Mouse (Mus musculus) testis, postnatal 10 days (tissue): ENCODE results near the gene Evi2.

ENCODE experiments used
- DNase-seq: peaks from one replicate; pipeline ENCODE4 v3.0.0; 2021; ENCODE audit warnings: low spot score

Gene Evi2

GRCm38 (mm10) chr11:79530333-79530761, at the start of gene Evi2, which contains the start of gene Evi2a:
Gene Evi2 (minus strand): TSS chr11:79530589.
Gene Evi2a (minus strand): TSS chr11:79530609.
- no peak for DNase-seq

- peak; percentile 84 for DNase-seq
These were observed 47.4 kb upstream of the Evi2 start for GRCm38 (mm10) chr11:79577741-79578140.

DNA sequence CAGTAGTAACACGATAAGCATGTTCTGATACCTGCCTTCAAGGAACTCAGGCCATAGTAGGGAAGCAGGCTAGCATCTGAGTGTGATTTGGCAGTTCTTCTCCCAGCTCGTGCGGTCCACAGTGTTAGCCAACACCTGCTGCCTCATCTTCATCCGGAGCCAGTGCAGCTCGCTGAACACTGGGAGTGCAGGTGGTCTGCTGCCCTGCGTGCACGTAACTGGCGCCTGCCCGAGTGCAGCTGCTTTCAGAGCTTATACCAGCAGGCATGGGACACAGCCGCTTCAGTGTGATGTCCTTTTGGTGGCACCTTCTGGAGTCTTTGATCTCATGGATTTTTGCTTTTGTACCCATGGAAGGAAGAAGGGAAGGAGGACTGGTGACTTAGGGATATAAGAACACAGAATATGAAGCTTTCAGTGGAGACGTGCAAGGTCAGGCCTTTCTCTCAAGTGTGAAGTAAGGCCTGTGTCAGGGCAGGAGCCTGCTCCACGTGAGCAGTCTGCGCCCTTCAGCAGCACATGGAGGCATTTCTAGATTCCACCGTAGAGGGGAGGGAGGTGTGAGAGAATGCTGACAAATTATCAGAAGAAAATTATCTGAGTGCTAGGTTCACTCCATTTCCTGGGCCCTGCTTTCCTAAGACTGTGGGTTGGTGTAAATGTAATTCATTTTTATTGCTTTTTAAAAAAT, 45.1 kb upstream of the Evi2 start:
- DNase-seq: no peak

GRCm38 (mm10) chr11:79573836-79574235, 43.4 kb upstream of the Evi2 start:
- DNase-seq: no peak

DNA sequence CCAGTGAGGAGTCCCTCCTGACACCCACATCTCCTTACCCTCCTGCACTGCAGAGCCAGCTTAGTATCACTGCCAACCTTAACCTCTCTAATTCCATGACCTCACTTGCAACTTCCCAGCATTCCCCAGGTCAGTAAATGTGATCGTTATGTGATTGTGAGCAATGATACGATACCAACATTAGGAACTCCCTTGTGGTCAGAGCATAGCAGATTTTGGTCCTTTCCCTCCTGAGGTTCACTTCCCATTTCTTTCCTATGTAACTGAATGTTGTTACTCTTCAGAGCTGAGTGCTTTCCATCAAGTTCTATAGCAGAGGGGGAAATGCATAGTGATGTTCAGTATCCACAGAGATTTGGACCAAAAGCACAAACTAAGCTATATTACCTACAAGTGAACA, 39.9 kb upstream of the Evi2 start:
- no peak for DNase-seq

DNA sequence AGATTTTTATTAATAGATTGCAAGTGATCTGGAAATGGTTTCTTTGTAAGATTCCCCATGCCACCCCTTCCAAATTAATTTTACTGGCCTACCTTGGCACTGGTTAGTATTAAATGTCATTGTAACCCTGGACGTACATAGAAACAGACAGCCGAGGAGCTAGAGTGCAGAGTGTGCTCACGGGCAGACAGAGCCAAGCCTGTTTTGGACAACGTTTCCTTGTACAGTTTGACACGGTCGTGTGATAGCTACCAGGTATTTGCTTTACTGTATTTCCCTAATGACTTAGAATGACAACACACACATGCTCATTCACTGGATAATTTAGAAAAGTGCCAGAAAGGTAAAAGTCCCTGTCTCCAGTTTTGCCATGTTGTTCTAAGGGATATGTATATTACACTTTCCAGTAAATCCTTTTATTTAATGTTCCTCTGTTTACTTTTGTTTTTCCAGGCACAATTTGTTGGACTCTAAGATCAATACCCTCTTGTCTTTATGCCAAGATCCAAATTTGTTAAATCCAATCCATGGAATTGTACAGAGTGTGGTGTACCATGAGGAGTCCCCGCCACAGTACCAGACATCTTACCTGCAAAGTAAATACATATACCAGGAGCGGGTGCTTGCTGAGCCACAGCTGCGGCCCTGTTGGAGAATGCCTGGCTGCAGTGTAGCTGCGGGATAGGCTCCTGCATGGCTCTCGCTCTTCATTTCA, 38.0 kb upstream of the Evi2 start:
- DNase-seq: no peak

DNA sequence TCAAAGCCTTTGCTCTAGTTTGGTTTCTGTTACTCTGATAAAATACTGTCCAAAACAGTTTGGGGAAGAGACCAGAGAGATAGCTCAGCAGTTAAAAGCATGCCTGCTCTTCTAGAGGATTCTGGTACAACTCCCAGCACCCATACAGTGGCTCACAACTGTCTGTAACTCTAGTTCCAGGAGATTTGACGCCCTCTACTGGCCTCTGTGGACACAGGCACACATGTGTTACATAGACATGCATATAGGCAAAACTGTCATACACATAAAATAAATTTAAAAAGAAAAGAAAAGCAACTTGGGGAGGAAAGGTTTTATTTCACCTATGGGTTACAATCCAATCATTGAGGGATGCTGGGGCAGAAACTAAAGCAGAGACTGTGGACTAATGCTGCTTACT, 36.6 kb upstream of the Evi2 start:
- DNase-seq: no peak

GRCm38 (mm10) chr11:79563493-79563892, 33.1 kb upstream of the Evi2 start:
- no peak for DNase-seq

GRCm38 (mm10) chr11:79560536-79560935, 30.1 kb upstream of the Evi2 start:
- DNase-seq: no peak

- DNase-seq: no peak
These were observed 22.2 kb upstream of the Evi2 start for GRCm38 (mm10) chr11:79552622-79553021.

DNA sequence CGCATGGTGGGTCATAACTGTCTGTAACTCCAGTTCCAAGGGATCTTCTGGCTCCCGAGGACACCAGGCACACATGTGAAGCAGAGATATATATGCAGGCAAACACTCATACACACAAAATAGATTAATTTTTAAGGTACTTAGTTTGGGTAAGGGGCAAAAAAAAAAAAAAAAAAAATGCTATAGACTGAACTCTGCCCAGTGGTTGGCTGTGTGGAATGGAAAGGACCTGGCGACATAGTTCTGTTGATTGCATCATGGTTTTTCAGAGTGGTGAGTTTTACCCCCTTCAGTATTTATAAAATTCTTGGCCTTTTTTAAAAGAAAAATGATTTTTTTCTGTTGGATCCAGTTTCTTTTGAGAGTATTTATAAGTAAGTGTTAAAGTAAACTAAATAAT, 5.9 kb upstream of the Evi2 start:
- no peak for DNase-seq

DNA sequence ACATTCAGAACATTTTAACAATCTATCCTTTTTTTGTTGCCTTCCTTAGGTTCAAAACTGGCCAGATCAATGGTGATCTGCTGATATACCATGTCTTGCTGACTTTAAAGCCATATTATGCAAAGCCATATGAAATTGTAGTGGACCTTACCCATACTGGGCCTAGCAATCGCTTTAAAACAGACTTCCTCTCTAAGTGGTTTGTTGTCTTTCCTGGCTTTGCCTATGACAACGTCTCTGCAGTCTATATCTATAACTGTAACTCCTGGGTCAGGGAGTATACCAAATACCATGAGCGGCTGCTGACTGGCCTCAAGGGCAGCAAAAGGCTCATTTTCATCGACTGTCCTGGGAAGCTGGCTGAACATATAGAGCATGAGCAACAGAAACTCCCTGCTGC, 5.2 kb upstream of the Evi2 start:
- no peak for DNase-seq

GRCm38 (mm10) chr11:79533950-79534690, 3.7 kb upstream of the Evi2 start:
- peak; percentile 53 for DNase-seq

GRCm38 (mm10) chr11:79533311-79533710, 2.9 kb upstream of the Evi2 start:
- no peak for DNase-seq

DNA sequence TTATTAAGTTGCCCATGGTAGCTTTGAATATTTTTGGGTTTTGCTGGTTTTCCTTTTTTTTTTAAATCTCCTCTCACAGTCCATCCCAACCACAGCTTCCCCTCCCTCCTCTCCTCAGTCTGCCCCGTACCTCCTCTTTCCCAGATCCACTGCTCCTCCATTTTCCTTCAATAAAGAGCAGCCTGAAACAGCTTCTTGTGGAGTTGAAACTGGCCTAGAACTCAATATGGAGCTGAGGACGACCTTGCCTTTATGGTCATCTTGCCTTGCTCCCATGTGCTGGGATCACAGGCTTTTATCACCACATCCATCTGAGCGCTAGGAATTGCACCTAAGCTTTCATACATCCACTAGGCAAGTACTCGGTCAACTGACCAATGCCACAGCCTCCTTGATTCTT, 1.1 kb upstream of the Evi2 start:
- no peak for DNase-seq

- DNase-seq: no peak
These were observed 385 bp upstream of the Evi2 start for GRCm38 (mm10) chr11:79530774-79531173.

- DNase-seq: no peak
These were observed 653 bp downstream of the Evi2 start for GRCm38 (mm10) chr11:79529736-79530135.

DNA sequence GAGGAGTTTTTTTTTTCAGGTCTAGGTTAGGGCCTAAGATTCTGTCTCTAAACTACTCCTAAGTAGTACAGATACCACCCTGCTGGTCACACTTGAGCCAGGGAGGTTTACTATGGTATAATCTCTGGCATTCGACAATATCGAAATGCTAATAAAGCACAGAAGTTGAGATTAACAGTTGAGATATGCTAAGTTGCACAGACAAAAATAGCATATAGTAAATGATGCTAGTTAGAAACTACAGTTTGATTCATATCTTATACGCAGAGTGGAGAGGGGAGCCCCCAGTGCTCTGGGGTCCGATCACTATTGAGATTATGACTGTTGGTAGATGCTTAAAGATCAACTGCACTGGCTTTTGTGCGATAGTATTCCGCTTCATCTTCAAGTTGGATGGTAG, 1.2 kb downstream of the Evi2 start:
- no peak for DNase-seq

- no peak for DNase-seq
These were observed 1.8 kb downstream of the Evi2 start for GRCm38 (mm10) chr11:79528601-79529000.

DNA sequence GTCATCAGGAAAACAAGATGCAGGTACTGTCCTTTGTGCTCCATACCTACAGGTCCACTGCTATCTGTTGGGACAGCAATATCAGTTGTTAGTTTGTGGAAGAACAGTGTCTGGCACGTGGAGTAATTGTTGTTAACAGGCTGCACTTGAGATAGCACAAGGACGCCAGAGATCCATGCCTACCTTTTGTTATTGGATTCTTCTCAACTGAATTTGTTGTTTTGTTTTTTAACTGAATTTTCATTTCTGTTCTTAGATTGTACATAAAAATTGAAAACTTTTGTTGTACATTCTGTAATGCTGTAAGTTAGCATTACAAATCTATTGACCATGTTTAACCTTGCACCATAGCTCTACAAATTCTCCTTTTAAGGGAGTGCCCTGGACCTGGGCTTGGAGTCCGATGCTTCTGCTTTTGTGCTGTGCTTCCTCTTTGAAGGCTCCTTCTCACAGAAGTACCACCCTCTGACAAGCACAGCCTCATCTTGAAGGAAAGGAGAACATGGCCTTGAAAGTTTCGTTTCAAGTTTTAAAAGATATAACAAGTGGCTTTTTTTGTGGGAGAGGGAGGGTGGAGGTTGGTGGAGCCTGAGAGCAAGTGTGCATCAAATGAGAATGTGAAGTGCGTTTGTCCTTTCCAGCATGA, 2.5 kb downstream of the Evi2 start:
- no peak for DNase-seq

DNA sequence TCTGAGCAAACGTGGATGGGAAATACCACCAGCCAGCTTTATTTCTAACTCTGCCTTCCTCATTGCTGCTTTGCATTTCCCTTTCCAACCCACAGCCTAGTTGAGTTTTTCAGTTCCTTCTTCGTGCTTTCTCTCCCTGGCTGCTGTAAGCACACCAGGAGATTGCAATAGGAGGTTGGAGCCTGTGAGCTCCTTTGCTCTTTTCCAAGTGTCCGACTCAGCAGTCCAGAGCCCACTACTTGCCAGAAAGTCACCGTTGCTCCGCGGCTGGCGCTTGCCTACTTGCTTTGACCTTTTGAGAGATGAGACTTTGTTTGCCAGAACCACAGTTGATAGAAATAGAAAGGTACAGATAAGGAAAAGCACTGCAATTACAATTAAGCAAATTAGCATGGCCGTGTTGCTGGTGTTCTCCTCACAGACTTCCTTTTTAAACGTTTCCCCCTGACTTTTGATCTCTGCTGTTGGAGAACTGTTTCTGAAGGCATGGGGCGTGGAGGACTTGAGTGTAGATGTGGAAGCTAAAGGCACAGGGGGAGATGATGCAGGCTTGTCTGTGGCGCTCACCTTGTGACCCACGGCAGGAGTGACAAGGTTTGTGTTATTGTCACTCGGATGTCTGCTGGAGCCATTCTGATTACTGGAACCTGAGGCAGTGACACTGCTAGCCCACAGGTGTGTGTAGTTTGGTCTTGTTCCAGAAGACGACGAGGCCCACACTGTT, 3.2 kb downstream of the Evi2 start:
- DNase-seq: no peak

DNA sequence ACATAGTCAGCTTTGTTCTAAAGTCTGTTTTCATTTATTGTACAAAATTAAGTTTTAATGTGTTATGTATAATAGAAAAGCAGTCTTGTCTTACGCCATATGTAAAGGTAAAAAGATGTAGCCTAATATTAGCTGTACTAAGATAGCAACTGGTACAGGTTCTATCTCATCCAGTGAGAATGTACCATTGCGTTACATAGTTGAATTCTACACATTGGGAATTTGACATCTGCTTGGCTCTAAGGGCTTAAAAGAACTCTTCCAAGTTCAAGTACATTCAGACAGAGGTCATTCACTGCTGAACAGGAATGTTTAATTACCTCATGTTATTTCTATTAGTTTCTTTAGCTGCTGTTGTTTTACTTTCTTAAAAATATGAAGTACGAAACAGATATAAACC, 3.8 kb downstream of the Evi2 start:
- DNase-seq: no peak
